Mouse (Mus musculus): ENCODE measurements at regions not wholly inside any gene's neighbourhood (a gene's known extent, or its start where the extent isn't known, plus 50 kb on each side); places are given as distances from the start of the nearest gene placed in this dataset.
A peak's percentile ranks its signal among the peaks of the same experiment; 100 is the strongest.

DNA sequence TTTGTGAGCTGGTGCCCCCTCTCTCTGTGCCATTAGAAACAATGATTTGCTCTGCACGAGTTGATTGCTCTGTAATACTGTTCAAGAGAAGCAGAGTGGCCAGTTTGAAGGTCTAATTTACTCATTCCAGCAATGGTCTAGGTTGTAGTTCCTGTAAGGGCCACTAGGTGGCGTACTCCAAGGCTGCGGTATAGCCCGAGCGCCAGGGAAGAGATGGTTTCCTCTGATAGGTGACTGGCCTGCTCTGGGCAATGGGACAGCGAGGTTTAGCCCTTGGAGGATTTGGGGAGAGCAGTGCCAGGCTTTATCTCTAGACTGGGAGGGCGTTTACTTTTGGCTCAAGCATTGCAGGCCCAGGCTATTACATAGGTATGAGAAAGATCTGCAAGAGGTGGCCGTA lies 76.8 kb upstream of the Mki67 start:
- H3K9me3 ChIP-seq (ENCODE audit: control insufficient read depth, low read length) = no peaks in the 10 kb centered on the region
- whole genome bisulfite sequencing = 33% methylated on average over 8 of the region's 8 CpGs
- H3K4me2 ChIP-seq (replicated peaks) = no peak overlapping the region
- H3K4me3 ChIP-seq (replicated peaks; ENCODE audit: low read length) = no peak overlapping the region
- H3K27ac ChIP-seq = no peak overlapping the region
- no peaks in the 10 kb centered on the region for H3K36me3 ChIP-seq (replicated peaks; ENCODE audit: control insufficient read depth, insufficient read depth)
- no peak overlapping the region for H3K9ac ChIP-seq
- no peaks in the 10 kb centered on the region for H3K27me3 ChIP-seq (ENCODE audit: control insufficient read depth, insufficient read depth, low read length)
- H3K4me1 ChIP-seq (replicated peaks; ENCODE audit: control insufficient read depth, insufficient read depth, low read length) = peaks cover 8% of the 10 kb centered on the region
- ATAC-seq (ENCODE audit: low FRiP score) (no peak), DNase-seq (ENCODE audit: low spot score) (peak; percentile 46)

DNA sequence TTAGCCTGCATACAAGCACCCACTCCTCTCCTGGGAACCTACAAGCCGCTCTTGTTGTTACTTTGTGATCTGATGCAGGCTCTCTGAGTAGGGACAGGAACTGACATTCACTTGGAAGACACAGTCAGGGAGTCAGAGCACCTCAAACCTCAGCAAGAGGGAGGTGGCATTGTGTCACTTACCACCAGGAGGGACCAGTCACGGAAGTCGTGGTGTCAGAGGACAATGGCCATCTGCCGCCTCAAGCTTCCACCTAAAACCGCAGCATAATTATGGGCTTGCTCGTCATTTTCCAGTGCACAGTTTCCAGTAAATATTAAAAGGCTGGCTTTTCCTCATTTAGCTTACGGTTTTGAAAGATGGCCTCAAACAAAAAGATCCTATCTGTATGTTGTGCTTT lies 78.1 kb upstream of the Mki67 start:
- no peak overlapping the region for H3K4me2 ChIP-seq (replicated peaks)
- WGBS = 28% methylated on average over 7 of the region's 7 CpGs

DNA sequence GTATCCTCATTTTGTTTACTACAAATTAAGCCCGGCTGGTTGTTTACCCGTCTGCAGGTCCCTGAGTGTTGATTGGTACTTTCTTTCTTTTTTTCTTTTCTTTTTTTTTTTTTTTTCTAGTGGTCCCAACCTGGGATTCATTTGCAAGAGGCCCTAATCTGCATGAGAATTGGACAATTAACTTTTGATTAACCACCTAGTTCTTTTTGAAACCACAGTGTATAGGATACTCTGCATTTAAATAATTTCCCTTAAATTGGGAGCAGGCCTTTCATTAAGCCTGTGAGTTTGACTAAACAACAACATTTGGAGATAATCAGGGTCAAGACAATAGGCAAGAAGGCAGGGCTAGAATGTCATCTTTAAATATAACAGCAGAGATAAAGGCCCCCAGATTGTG lies 78.5 kb upstream of the Mki67 start:
- Histone ChIP-seq H3K4me1 (replicated peaks; ENCODE audit: control insufficient read depth, insufficient read depth, low read length) (peaks cover 8% of the 10 kb centered on the region), H3K27ac (0 out of 2 replicates have a peak overlapping the region, but pooled peaks have one; percentile 6), H3K27me3 (ENCODE audit: control insufficient read depth, insufficient read depth, low read length) (no peaks in the 10 kb centered on the region), H3K9ac (no peak overlapping the region), H3K4me3 (replicated peaks; ENCODE audit: low read length) (no peak overlapping the region), H3K4me2 (replicated peaks) (no peak overlapping the region), H3K9me3 (ENCODE audit: control insufficient read depth, low read length) (no peaks in the 10 kb centered on the region), H3K36me3 (replicated peaks; ENCODE audit: control insufficient read depth, insufficient read depth) (no peaks in the 10 kb centered on the region)
- WGBS = 38% methylated on average over 2 of the region's 2 CpGs
- no peak for DNase-seq (ENCODE audit: low spot score)
- ATAC-seq (ENCODE audit: low FRiP score) = no peak

More for the DNA sequence above, 78.1 kb upstream of the Mki67 start:
- no peak for DNase-seq (ENCODE audit: low spot score)
- Histone ChIP-seq H3K4me3 (replicated peaks; ENCODE audit: low read length) (no peak overlapping the region), H3K9ac (no peak overlapping the region), H3K36me3 (replicated peaks; ENCODE audit: control insufficient read depth, insufficient read depth) (no peaks in the 10 kb centered on the region), H3K4me1 (replicated peaks; ENCODE audit: control insufficient read depth, insufficient read depth, low read length) (peaks cover 8% of the 10 kb centered on the region), H3K27me3 (ENCODE audit: control insufficient read depth, insufficient read depth, low read length) (no peaks in the 10 kb centered on the region), H3K27ac (0 out of 2 replicates have a peak overlapping the region, but pooled peaks have one; percentile 6), H3K9me3 (ENCODE audit: control insufficient read depth, low read length) (no peaks in the 10 kb centered on the region)
- no peak for ATAC-seq (ENCODE audit: low FRiP score)

DNA sequence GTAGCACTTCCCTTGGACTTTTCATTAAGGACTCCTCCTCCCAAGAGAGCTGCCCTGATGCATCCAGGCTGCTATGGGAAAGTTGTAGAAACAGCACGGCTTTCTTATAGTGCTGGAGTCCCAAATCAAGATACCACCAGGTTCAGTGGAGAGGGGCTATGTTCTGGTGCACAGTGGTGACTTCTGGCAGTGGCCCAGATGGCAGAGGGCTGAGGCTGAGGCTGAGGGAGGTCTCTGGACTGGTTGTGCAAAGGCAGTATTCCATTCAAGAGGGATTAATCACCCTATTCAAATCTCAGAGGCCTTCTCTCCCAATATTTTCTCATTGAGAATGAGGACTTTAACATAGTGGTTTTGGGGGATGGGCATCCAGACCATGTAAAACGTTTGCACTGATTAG lies 82.3 kb upstream of the Mki67 start:
- WGBS = 54% methylated on average over 2 of the region's 2 CpGs
- Histone ChIP-seq H3K4me3 (replicated peaks; ENCODE audit: low read length) (no peak overlapping the region), H3K4me1 (replicated peaks; ENCODE audit: control insufficient read depth, insufficient read depth, low read length) (peaks cover 8% of the 10 kb centered on the region), H3K27me3 (ENCODE audit: control insufficient read depth, insufficient read depth, low read length) (no peaks in the 10 kb centered on the region), H3K4me2 (replicated peaks) (no peak overlapping the region), H3K9me3 (ENCODE audit: control insufficient read depth, low read length) (no peaks in the 10 kb centered on the region), H3K9ac (no peak overlapping the region), H3K27ac (no peak overlapping the region), H3K36me3 (replicated peaks; ENCODE audit: control insufficient read depth, insufficient read depth) (no peaks in the 10 kb centered on the region)
- ATAC-seq (ENCODE audit: low FRiP score) = no peak
- no peak for DNase-seq (ENCODE audit: low spot score)

DNA sequence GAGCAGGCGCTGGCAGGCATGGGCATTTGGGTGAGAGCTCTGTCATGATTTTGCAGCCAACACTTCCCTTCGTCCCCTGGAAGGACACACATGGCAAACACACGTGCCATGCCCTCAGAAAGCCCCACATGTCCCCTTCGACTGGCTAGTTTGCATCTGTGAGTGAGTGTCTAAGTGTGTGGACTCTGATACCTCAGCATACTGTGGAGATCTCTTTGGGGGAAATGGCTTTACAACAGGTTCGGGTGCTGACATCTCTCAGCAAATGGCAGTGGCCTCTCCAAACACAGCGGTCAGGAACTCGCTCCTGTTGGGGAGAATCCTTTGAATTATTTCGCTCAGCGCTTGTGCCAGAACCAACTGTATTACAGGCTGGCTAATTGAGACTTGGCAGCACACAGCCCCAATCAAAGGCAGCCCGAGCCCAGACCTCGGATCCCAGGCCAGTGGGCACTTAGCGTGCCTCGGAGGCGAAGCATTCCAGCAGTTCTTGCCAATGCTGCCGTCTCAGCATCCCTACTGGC lies 86.5 kb upstream of the Mki67 start:
- Histone ChIP-seq H3K4me3 (replicated peaks; ENCODE audit: low read length) (no peak overlapping the region), H3K27me3 (ENCODE audit: control insufficient read depth, insufficient read depth, low read length) (no peaks in the 10 kb centered on the region), H3K4me1 (replicated peaks; ENCODE audit: control insufficient read depth, insufficient read depth, low read length) (no peaks in the 10 kb centered on the region), H3K27ac (no peak overlapping the region), H3K9me3 (ENCODE audit: control insufficient read depth, low read length) (no peaks in the 10 kb centered on the region), H3K4me2 (replicated peaks) (no peak overlapping the region), H3K9ac (no peak overlapping the region), H3K36me3 (replicated peaks; ENCODE audit: control insufficient read depth, insufficient read depth) (no peaks in the 10 kb centered on the region)
- WGBS = 76% methylated on average over 15 of the region's 15 CpGs
- ATAC-seq (ENCODE audit: low FRiP score) (no peak), DNase-seq (ENCODE audit: low spot score) (no peak)

DNA sequence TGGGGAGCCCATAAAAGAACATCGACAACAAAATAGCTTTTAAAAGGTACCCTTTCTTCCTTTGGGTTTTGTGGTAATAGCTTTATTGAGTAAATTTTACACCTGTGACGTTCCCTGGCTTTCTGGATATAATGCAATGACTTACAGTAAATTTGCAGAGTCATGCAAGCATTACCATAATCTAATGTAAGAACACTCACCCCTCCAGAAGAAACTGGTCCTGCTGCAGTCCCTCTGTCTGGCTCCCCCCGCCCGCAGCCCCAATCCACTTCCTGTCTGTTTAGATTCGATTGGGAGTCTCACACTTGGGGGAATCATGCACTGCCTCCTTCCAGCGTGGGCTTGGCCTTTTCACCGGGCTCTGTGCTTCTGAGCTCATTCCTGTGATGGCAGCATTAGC lies 88.6 kb upstream of the Mki67 start:
- Histone ChIP-seq H3K9me3 (ENCODE audit: control insufficient read depth, low read length) (no peaks in the 10 kb centered on the region), H3K36me3 (replicated peaks; ENCODE audit: control insufficient read depth, insufficient read depth) (no peaks in the 10 kb centered on the region), H3K4me3 (replicated peaks; ENCODE audit: low read length) (no peak overlapping the region), H3K27me3 (ENCODE audit: control insufficient read depth, insufficient read depth, low read length) (no peaks in the 10 kb centered on the region), H3K27ac (no peak overlapping the region), H3K9ac (no peak overlapping the region), H3K4me1 (replicated peaks; ENCODE audit: control insufficient read depth, insufficient read depth, low read length) (peaks cover 4% of the 10 kb centered on the region; the same call in 1 of the 2 replicates), H3K4me2 (replicated peaks) (no peak overlapping the region)
- ATAC-seq (ENCODE audit: low FRiP score) (no peak), DNase-seq (ENCODE audit: low spot score) (no peak)
- whole genome bisulfite sequencing = 49% methylated on average over 7 of the region's 7 CpGs

DNA sequence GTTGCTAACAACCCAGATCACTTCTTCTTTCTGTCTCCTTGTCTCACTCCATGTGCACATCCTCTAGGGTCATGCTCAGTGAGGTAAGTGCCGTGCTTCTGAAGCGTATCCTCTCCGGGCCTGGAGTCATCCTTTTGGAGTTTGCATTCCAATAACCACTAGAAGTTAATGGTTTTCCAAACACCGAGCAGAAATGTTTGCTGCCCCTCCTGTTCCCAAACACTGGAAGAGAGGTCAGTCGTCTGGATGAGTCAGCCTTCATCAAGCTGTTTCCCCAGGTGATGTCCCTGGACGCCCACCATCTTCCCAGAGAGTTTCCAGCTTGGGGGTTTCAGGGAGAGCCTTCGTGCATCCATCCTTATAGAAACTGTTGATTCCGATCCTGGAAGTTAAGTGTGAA lies 90.0 kb upstream of the Mki67 start:
- Histone ChIP-seq H3K9ac (no peak overlapping the region), H3K9me3 (ENCODE audit: control insufficient read depth, low read length) (no peaks in the 10 kb centered on the region), H3K27ac (no peak overlapping the region), H3K4me2 (replicated peaks) (no peak overlapping the region), H3K27me3 (ENCODE audit: control insufficient read depth, insufficient read depth, low read length) (no peaks in the 10 kb centered on the region), H3K36me3 (replicated peaks; ENCODE audit: control insufficient read depth, insufficient read depth) (no peaks in the 10 kb centered on the region), H3K4me3 (replicated peaks; ENCODE audit: low read length) (no peak overlapping the region), H3K4me1 (replicated peaks; ENCODE audit: control insufficient read depth, insufficient read depth, low read length) (peaks cover 13% of the 10 kb centered on the region)
- ATAC-seq (ENCODE audit: low FRiP score) = no peak
- no peak for DNase-seq (ENCODE audit: low spot score)
- WGBS = 87% methylated on average over 8 of the region's 8 CpGs

DNA sequence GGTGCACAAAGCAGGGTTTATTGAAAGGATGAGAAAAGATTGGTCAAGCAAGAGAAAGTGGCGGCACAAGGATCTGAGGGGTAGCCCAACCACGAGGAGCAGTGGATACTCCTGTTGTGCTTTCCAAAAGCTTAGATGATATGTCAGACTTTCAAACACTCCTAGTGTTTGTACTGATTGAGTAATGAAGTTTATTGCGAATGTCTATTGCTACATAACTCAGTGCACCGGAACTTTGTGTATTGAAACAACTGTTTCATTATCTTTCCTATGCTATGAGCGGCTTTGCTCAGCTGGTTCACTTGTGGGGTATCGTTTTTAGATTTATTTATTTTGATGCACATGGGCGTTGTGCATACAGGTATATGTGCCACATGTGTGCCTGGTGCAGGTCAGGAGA lies 90.5 kb upstream of the Mki67 start:
- Histone ChIP-seq H3K9me3 (ENCODE audit: control insufficient read depth, low read length) (no peaks in the 10 kb centered on the region), H3K4me1 (replicated peaks; ENCODE audit: control insufficient read depth, insufficient read depth, low read length) (peaks cover 18% of the 10 kb centered on the region), H3K4me3 (replicated peaks; ENCODE audit: low read length) (no peak overlapping the region), H3K4me2 (replicated peaks) (no peak overlapping the region), H3K27me3 (ENCODE audit: control insufficient read depth, insufficient read depth, low read length) (no peaks in the 10 kb centered on the region), H3K27ac (no peak overlapping the region), H3K9ac (no peak overlapping the region), H3K36me3 (replicated peaks; ENCODE audit: control insufficient read depth, insufficient read depth) (no peaks in the 10 kb centered on the region)
- WGBS = 94% methylated on average over 7 of the region's 7 CpGs
- DNase-seq (ENCODE audit: low spot score) = no peak
- no peak for ATAC-seq (ENCODE audit: low FRiP score)

DNA sequence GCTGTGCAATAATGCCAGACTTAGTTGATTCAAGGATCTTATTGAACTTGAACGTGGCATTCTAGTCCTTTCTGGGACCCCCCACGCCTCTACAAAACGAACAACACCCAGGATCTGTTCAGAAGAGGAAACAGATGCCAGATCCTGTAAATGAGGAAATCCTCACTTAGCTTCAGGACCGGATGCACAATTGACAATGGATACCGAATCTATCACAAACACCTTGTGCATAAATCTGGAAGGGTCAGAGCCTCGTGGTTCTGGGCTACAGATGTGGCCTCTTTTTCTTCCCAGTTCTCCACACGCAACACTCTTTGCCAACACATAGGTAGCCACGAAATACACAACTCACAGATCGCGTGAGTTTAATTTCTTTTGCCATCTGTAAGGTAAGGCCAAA lies 93.0 kb upstream of the Mki67 start:
- H3K4me3 ChIP-seq (replicated peaks; ENCODE audit: low read length) = no peak overlapping the region
- no peak for DNase-seq (ENCODE audit: low spot score)
- no peak overlapping the region for H3K27ac ChIP-seq
- peaks cover 19% of the 10 kb centered on the region for H3K4me1 ChIP-seq (replicated peaks; ENCODE audit: control insufficient read depth, insufficient read depth, low read length)
- no peak overlapping the region for H3K4me2 ChIP-seq (replicated peaks)
- H3K36me3 ChIP-seq (replicated peaks; ENCODE audit: control insufficient read depth, insufficient read depth) = no peaks in the 10 kb centered on the region
- H3K9ac ChIP-seq = no peak overlapping the region
- no peaks in the 10 kb centered on the region for H3K9me3 ChIP-seq (ENCODE audit: control insufficient read depth, low read length)
- no peak for ATAC-seq (ENCODE audit: low FRiP score)
- WGBS = 84% methylated on average over 10 of the region's 10 CpGs
- no peaks in the 10 kb centered on the region for H3K27me3 ChIP-seq (ENCODE audit: control insufficient read depth, insufficient read depth, low read length)
